Mouse (Mus musculus) thymus, adult 18-20 months (tissue): ENCODE measurements at regions not wholly inside any gene's neighbourhood (a gene's known extent, or its start where the extent isn't known, plus 50 kb on each side); places are given as distances from the start of the nearest gene placed in this dataset.

Experiments
- DNase-seq, 2 experiments: peaks; one replicate each; pipeline ENCODE4 v3.0.0; 2022; ENCODE audit warnings: mixed read lengths in 2 of 2

- DNase-seq: no peak
Measured at GRCm38 (mm10) chr6:52433234-52433633, 119.9 kb downstream of the Evx1 start.

GRCm38 (mm10) chr6:52434771-52435170, 121.5 kb downstream of the Evx1 start:
- DNase-seq: no peak

DNA sequence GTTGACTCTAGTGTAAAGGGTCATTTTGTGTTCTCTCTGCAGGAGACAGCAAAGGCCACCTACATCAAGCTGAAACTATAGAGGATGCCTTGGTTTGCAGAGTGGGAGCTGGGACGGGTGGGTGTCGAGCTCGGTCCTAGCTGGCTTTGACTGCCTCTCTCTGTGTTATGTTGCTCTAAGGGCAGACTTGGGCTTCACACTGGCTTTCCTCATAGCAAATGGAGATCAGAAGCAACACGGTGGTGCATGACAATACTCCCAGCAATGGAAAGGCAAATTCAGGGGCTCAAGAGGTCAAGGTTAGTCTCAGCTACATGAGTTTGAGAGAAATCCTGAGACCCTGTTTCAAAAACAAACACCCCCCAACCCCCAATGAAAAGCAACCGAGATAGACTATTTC, 122.1 kb downstream of the Evx1 start:
- DNase-seq: no peak

- no peak for DNase-seq
Measured at GRCm38 (mm10) chr6:52438366-52438765, 125.1 kb downstream of the Evx1 start.

- no peak for DNase-seq
Measured at GRCm38 (mm10) chr6:52439204-52439603, 125.9 kb downstream of the Evx1 start.

DNA sequence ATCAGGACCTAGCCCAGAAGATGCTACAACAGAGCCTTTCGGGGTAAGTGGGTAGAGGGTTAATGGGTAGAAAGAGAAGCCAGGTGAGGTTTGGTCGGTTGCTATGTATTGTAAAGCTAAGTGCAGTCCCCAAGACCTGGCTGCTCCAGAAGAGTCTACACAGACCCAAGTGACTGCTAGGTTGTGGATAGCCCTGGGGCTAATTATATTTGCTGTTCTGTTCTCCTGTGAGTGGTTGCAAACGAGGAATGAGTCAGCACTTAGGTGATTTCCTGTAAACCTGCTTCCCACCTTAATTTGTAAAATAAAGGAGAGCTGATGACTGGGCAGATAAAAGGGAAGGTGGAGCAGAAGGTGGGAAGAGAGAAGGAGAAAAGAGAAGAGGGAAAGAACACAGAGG, 126.9 kb downstream of the Evx1 start:
- DNase-seq: no peak

GRCm38 (mm10) chr6:52443112-52443984, 130.1 kb downstream of the Evx1 start:
- no peak for DNase-seq

GRCm38 (mm10) chr6:52458828-52459227, 145.5 kb downstream of the Evx1 start:
- DNase-seq: no peak

DNA sequence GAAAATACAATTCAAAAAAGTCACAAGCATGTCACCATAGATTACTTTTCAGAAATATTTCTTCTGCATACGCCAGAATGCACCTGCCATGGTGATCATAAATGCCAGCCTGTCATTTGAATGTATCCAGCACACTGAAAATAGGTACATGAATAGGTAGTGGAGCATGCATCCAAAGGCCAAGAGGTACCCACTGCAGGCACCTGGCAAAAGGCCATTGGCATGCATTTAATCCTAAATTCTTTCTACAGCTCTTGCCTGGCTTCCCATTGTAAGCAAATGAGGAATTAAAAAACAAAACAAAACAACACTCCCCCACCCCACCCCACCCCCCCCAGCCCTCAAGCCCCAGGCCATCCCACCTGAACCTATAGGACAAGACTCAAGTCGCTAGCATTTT, 147.9 kb downstream of the Evx1 start:
- DNase-seq: no peak

- no peak for DNase-seq
Measured at GRCm38 (mm10) chr6:52463369-52463768, 150.1 kb downstream of the Evx1 start.

GRCm38 (mm10) chr6:52464571-52464970, 151.3 kb downstream of the Evx1 start:
- no peak for DNase-seq

- DNase-seq: no peak
Measured at GRCm38 (mm10) chr6:52465834-52466525, 152.7 kb downstream of the Evx1 start.

- no peak for DNase-seq
Measured at GRCm38 (mm10) chr6:52470831-52471230, 157.5 kb downstream of the Evx1 start.

- no peak for DNase-seq
Measured at GRCm38 (mm10) chr6:52471384-52471957, 158.2 kb downstream of the Evx1 start.

- no peak for DNase-seq
Measured at GRCm38 (mm10) chr6:52472008-52472407, 158.7 kb downstream of the Evx1 start.

- no peak for DNase-seq
Measured at GRCm38 (mm10) chr6:52473042-52473589, 159.8 kb downstream of the Evx1 start.

DNA sequence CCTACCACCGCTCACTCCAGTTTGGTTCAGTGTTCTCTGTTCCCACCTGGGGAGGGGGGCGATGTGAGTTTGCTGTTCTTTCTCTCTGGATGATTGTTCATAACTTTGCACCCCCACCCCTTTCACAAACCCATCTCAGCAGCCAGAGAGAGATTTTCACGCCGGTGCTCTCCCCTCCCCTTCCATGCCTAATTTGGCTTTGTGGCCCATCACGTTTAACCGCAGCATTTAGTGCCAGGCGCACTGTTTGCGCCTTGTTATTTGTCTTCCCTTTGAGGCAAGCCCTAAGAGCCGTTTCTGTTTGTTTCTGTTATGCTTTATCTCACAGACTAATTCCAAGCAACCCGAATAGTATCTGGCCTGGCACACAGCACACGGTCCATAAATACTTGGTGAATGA, 160.6 kb downstream of the Evx1 start:
- DNase-seq: no peak

DNA sequence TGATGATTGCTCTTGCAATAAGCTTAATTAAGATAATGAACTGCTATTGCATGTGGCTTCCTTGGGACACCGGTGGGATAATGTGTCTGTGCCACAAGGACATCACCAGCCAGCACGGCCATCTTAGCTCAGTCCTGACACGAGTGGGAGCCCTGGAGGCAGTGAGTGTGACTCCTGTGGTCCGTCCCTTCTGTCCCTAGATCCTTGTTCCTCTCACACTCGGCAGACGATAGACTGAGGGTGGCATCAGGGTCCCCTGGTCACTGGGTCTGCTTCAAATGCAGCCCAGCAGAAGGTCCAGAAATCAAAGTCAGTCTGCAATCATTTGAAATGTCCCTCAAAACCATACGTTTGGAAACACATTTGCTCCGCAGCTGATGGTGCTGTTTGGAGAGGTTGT, 162.4 kb downstream of the Evx1 start:
- DNase-seq: no peak

DNA sequence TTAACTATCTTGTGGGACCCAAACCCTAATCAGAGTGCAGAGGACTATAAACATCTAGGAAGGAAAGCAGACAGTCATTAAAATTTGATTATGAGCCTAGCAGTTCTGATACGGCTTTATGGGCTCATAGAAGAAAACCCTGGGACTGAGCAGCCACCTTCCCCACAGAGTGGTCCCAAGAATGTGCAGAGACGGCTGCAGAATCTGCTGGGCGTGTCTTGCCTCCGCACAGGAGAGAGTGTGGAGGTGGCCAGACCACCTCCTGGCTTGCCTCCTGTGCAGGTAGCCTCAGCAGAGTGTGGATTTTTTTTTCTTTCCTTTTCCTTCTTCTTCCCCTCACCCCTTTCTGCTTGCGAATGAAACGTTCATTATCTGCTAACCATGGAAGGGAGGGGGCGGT, 163.3 kb downstream of the Hibadh start:
- DNase-seq: no peak

- DNase-seq: peak in 1 of 2 experiments; percentile 16
Measured at GRCm38 (mm10) chr6:52477380-52477779, 162.8 kb downstream of the Hibadh start.

DNA sequence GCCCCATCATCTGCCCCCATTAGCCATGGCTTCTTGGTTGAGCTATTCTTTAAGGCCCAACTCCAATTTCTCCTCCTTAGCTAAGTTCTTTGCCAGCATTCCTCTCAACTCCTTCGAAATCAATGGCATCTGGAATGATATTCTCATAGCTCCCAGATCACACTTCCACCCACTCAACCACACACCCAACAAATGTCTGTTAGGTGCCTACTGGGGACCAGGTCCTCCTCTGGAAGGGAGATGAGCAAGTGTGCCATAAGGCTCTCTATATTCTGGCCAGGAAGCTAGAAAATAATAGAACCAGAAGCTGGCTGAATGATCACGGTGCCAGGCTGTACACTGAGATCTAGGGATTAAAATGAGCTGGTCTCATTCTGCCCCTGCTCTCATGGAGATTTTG, 161.6 kb downstream of the Hibadh start:
- no peak for DNase-seq

DNA sequence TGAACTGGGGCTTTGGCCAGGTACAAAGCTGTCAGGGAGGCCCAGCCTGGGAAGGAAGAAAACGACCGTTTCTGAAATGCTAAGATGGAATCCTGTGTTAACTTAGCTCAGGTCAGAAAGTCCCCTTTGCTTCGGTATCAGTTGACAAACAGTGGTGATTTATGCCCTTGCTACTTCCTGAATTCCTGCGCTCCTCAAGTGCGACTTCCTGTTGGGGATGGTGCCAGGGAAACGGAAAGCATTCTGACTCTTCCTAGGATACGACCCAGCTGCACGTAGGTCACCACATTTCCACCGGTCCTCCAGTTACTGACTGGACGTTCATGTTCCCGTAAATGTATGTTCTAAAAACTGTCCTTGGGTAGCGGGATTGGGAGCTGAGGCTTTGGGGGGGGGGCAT, 161.0 kb downstream of the Hibadh start:
- DNase-seq: no peak

DNA sequence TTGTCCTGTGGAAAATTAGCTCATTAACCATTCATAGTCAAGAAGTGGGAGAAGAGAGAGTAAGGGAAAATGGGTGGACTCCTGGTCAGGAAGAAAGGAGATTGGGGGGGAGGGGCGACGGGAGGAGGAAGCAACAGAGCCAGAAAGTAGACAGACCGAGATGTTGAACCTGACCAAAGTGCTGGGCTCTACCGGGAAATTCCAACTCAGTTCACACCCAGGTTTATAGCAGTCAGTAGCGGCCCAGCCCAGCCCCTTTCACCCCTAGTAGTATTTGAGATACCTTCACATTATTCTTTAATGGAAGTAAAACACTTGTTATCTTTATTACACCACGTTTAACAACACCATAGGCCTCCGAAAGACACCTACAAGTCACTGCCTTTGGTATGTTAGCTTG, 158.2 kb downstream of the Hibadh start:
- DNase-seq: no peak

- DNase-seq: no peak
Measured at GRCm38 (mm10) chr6:52486146-52486545, 154.0 kb downstream of the Hibadh start.
